Mouse (Mus musculus): ENCODE results near the gene Ces5a. TPM values are rescaled to one million over a fixed set of nuclear protein-coding genes. Genes with fewer than 3 reads are reported as not detected.

Ces5a gene
- not detected in 4 replicates for total RNA-seq (2023; ENCODE audit: inconsistent age)

GRCm38 (mm10) chr8:93535730-93536129 is at the start of gene Ces5a:
TSS of gene Ces5a (minus strand) at chr8:93535830.

Other genes starting within 250 kb of the Ces5a start
- gene Ces1g, start 198.5 kb downstream of the Ces5a start, total RNA-seq (2023; ENCODE audit: inconsistent age) = not detected in 4 replicates
- gene Ces1h, start 156.1 kb downstream of the Ces5a start, total RNA-seq (2023; ENCODE audit: inconsistent age) = not detected in 4 replicates